Mouse (Mus musculus) ES-Bruce4 (cell line): ENCODE measurements around the gene Hist1h3g.

Experiments
- CTCF ChIP-seq: IDR thresholded peaks from one replicate; pipeline ENCODE4 v1.8.1; 2011; ENCODE audit warnings: low read depth, low read length
- EP300 ChIP-seq: IDR thresholded peaks from 2 replicates; pipeline ENCODE4 v1.6.1; 2011; ENCODE audit warnings: low read depth, low read length; ENCODE audit not compliant: insufficient read depth

- TF ChIP-seq CTCF, result no peak
- TF ChIP-seq EP300, result no peak
These were observed 49.1 kb downstream of the Hist1h3g start for GRCm38 (mm10) chr13:23584331-23584730.
